Mouse (Mus musculus) gastrocnemius, adult 2 months (tissue): ENCODE results near the gene Acbd5. TPM values are rescaled to one million over a fixed set of nuclear protein-coding genes. Genes with fewer than 3 reads are reported as not detected.

Source experiments
- DNase-seq: peaks from one replicate; pipeline ENCODE4 v3.0.0; 2022
- H3K27ac ChIP-seq: fragments of 200-600 bp; 2 replicates; pipeline ENCODE4 v1.8.1; 2022; ENCODE audit warnings: mild to moderate bottlenecking
- H3K4me3 ChIP-seq: fragments of 200-600 bp; 2 replicates; pipeline ENCODE4 v1.8.1; 2022; ENCODE audit warnings: mild to moderate bottlenecking, moderate library complexity
- CTCF ChIP-seq: fragments of 200-600 bp; IDR thresholded peaks from 2 replicates; pipeline ENCODE4 v1.8.1; 2022; ENCODE audit warnings: antibody characterized with exemption, mild to moderate bottlenecking, moderate library complexity
- intact Hi-C: fragments of 180-260 bp; cut with DNase I; formaldehyde crosslinking; loops from one replicate; pipeline ENCODE4 v1.15.1; 2025
- long read RNA-seq, 2 experiments: library from polyadenylated mRNA; stranded (forward); transcript quantifications; one replicate each; pipeline ENCODE4 v2.0.0; 2021
- total RNA-seq, 2 experiments: library from RNA; stranded (reverse); gene quantifications; 2 replicates each; pipeline ENCODE4 v1.2.3; 2021

The Acbd5 gene
- total RNA-seq: 10 to 100 TPM; 27.1 to 31.4 TPM
- long read RNA-seq, experiment 1, transcript Acbd5-201 (13 exons, 3,630 nt): minor isoform, 7 of 34 reads
- long read RNA-seq, experiment 1, transcript Acbd5-203 (13 exons, 3,725 nt): minor isoform, 6 of 34 reads
- long read RNA-seq, experiment 1, transcript Acbd5-204 (13 exons, 3,630 nt): major isoform, 8 of 34 reads
- long read RNA-seq, experiment 1, partial matches to known transcripts: 2 of 34 reads
- long read RNA-seq, experiment 1, other reads (novel, unspliced or antisense): 7 of 34 reads
- long read RNA-seq, experiment 2, transcript Acbd5-213 (13 exons, 1,986 nt): major isoform, 5 of 29 reads
- long read RNA-seq, experiment 2, transcript Acbd5-203 (13 exons, 3,725 nt): major isoform, 5 of 29 reads
- long read RNA-seq, experiment 2, transcript Acbd5-201 (13 exons, 3,630 nt): major isoform, 5 of 29 reads
- long read RNA-seq, experiment 2, transcript Acbd5-204 (13 exons, 3,630 nt): major isoform, 5 of 29 reads
- long read RNA-seq, experiment 2, partial matches to known transcripts: 4 of 29 reads
- long read RNA-seq, experiment 2, other reads (novel, unspliced or antisense): 5 of 29 reads

DNA sequence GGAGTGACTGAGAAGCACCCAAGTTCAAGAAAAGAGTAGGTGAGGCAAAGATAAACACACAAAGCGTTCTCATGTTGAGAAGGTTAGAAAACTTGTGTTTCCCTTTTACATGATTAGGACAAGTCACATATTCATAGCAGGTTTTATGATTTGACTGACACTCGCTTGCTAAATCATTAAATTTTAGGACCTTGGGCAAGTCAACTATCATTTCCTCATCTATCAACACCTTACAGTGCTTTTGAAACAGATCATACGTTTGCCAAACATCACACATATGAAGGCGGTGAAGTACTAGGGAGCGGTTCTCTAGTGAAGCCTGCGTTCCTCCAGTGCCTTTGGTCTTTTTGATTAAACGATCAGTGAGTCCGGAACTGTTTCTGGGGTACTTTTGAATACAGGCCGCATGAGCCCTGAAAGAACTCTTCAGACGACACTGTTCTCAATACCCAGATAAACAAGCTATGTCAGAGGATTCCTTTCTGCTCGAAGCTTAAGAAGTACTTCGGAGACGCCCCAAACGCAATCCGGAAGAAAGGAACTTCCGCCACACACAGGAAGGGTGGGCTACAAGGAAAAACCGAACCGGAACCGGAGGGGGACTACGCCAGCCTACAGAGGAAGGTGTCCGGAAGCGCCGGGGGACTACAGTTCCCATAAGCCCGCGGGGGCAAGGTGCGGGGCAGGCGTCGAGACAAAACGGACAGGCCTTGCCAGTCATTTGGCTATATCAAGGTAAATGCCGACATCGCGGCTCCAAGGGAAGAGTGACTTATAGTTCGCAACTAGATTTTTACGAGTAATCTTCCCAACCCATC lies at the start of gene Acbd5:
Gene Acbd5 (plus strand): TSS at position 616 of the 818 bp plus-strand sequence.
- intact Hi-C loops: loop anchor here (1.0 to 2.0 kb wide), 3 partner anchors 27 to 173 kb away; partner anchors contain the start of gene Abi1
- no peak for TF ChIP-seq CTCF
- peak; percentile 96 for DNase-seq
- peak within 1 kb of the TSS; percentile 92 for H3K4me3 ChIP-seq
- peak within 1 kb of the TSS; percentile 98 for H3K27ac ChIP-seq

DNA sequence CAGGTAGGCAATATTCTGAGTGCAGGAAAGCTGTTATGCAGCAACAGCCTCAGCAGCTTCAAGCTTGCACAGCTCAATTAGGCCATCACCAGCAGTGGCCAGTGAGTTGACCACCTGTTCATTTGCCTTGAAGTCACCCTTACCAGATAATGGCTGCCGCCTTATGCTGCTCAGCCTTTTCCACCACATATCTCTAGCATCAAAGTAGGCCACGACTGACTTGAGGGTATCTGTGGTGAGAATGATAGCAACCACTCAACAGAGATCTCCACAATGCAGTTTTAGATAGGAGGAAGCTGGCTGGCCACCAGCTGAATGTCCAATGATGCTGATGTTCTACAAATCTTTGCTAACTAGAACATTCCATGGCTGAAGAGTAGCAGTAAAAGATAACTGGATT lies 48.8 kb upstream of the Acbd5 start:
- TF ChIP-seq CTCF: no peak
- intact Hi-C loops: no loop called here
- H3K4me3 ChIP-seq: no peak overlapping the region
- DNase-seq: no peak
- H3K27ac ChIP-seq: no peak overlapping the region

DNA sequence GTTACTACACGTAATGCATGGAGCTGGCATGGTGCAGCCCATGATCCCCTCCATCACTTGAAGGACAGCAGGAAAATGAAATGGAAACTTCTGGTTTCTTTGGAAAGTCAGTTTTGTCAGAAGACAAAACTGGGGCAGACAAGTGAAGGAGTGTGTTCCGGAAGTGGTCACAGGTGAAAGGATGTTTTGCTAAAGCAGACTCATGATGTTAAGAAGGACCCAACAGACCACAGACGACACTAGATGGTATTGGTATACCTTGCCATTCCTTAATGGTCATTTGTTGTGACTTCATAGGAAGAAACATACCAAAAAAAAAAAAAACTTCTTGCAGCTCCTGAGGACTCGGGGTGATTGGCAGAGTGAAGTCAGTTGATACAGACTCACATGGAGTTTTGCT lies 46.6 kb upstream of the Acbd5 start:
- DNase-seq: no peak
- H3K27ac ChIP-seq: peak overlapping the region; percentile 68
- no peak for TF ChIP-seq CTCF
- intact Hi-C loops: no loop called here
- no peak overlapping the region for H3K4me3 ChIP-seq

DNA sequence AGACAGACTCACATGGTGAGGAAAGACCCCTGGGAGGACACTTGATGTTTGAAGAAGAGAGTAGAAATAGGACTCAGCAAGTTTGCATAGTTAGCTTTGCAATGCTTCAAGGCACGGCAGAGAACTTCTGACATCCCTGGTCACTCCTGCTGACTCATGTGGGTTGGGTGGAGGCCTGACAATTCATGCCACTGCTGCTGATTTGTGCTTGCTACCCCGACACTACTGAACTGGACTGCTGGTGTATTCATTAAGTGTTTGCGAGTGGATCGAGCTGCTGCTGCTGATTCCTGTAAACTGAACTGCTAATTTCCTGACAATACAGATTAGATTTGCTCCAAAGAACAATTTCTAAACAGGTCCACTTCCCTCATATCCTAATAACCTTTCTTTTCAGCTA lies 46.2 kb upstream of the Acbd5 start:
- peak; percentile 59 for DNase-seq
- no peak for TF ChIP-seq CTCF
- intact Hi-C loops: no loop called here
- peak overlapping the region; percentile 68 for H3K27ac ChIP-seq
- no peak overlapping the region for H3K4me3 ChIP-seq

DNA sequence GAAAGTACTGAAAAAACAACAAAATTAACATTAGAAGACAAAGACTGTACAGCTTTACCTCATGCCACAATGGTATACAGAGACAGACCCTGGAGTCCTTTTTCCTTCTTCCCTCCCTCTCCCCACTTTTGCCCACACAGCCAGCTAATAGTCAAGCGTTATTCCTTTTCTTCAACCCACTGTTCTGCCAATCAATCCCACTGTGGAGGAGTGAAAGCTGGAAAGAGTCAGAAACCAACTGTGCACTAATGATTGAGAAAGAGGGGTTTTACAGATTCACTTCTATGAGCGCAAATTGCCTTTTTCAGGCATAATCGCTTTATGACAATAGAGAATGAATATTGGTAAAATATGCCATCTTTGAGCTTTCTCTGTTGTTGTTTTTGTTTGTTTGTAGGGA lies 44.9 kb upstream of the Acbd5 start:
- H3K27ac ChIP-seq: peak overlapping the region; percentile 68; the same call in 1 of the 2 replicates
- intact Hi-C loops: no loop called here
- H3K4me3 ChIP-seq: no peak overlapping the region
- no peak for DNase-seq
- TF ChIP-seq CTCF: no peak

DNA sequence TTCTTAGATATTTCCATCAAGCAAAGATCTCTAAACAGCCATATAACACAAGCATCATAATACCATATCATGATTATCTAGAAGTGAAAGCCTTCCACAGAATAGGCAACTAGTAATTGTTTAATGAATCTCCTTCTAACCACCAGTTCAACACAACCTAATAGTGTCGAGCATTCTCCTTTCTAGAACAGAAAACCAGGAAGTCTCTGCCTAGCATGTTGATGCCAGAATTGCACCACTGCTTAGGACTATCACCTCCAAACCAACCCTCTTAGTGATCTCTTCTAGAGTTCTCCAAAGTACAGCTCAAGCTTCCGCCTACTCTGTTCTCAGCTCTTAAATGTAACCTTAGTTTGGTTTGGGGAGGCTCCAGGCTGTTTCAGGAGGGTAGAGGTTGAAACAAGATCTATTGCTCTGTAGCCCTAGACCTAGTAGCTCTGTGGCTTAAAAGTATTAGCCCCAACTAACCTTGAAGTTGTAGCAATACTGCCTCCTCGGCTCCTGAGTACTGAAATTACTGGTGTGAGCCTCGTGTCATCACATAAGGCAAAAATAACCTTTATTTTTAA lies 44.2 kb upstream of the Acbd5 start:
- DNase-seq: no peak
- Histone ChIP-seq H3K27ac (peak overlapping the region; percentile 65), H3K4me3 (no peak overlapping the region)
- intact Hi-C loops: no loop called here
- no peak for TF ChIP-seq CTCF

DNA sequence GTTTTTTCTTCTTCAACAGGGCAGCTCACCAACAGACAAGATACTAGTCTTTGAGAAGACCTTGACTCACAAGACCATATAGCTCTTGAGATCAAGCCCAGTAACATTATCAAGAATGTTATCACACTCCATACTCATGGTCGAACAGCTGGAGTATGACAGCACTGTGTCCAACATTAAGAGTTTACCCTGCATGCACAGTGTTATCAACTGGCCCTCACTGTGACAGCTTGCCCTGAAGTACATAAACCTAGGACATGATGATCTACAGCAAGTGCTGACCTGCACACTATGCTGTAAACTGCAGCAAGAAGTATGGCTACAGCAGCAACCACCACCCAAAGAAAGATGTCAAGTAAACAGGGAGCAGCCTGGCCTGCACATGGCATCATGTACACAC lies 41.6 kb upstream of the Acbd5 start:
- Histone ChIP-seq H3K27ac (no peak overlapping the region), H3K4me3 (no peak overlapping the region)
- intact Hi-C loops: no loop called here
- no peak for TF ChIP-seq CTCF
- no peak for DNase-seq

DNA sequence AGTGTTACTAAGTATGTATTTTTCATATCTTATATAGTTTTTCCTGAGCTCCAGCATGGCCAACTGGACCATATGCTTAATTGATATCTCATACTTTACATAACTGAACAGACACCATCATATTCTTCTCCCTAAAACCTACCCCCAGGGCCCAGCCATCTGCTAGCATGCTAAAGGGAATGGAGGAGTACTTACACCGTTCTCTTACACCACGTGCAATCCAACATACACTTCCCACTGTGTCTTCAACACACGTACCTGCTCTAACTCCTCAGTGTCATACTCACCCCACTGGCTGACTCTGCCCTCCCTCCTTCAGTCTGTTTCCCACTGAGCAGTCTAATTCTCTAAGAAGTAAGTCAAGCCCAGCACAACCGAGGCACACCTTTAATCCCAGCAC lies 39.1 kb upstream of the Acbd5 start:
- Histone ChIP-seq H3K27ac (no peak overlapping the region), H3K4me3 (no peak overlapping the region)
- DNase-seq: no peak
- intact Hi-C loops: no loop called here
- TF ChIP-seq CTCF: no peak

DNA sequence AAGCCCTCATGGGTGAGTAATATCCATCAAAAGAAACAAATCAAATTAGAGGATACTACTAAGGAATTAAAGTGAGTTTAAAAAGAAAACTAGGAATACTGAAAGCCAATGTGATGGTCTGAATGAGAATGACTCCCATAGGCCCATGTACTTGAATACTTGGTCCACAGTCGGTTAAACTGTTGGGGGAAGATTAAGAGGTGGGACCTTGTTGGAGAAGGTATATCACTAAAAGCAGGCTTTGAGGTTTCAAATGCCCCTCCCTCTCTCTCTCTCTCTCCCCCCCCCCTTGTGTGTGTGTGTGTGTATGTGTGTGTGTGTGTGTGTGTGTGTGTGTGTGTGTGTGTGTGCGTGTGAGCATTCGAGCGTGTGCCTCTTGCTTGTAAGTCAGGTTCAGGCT lies 37.3 kb upstream of the Acbd5 start:
- DNase-seq: no peak
- intact Hi-C loops: no loop called here
- no peak overlapping the region for H3K27ac ChIP-seq
- no peak for TF ChIP-seq CTCF
- no peak overlapping the region for H3K4me3 ChIP-seq

DNA sequence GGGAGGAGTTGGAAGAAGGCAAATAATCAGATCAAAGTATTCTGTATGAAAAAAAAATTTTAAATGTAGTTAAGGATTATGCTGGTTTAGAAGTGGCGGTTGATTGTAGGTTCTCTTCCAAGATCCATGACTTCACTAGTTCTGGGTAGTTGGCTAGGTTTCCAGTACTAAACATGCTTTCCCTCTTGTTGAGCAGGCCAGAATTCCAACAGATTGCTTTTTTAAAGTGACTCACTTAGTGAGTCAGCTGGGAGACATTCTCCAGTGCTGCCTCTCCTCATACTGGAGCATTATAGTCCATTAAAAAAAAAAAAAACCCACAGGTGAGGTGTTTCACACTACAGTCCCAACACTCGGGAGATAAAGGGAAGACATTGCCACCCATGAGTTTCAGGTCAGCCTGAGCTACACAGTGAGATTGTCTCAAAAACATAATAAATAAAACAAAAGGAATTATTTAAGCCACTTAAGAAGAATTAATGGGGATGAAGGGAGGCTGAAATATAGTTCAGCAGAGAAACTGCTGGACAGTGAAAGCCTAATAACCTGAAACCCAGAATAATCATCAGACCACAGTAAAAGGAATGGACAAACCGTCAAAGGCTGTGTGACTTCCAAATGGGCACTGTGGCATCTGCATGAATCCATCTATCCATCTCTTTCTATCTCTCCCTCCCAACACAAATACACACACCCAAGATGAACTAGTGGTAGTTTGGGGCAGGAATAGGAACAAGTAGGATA lies 33.1 kb upstream of the Acbd5 start:
- TF ChIP-seq CTCF: no peak
- intact Hi-C loops: no loop called here
- H3K4me3 ChIP-seq: no peak overlapping the region
- peak overlapping the region; percentile 49 for H3K27ac ChIP-seq
- DNase-seq: no peak

DNA sequence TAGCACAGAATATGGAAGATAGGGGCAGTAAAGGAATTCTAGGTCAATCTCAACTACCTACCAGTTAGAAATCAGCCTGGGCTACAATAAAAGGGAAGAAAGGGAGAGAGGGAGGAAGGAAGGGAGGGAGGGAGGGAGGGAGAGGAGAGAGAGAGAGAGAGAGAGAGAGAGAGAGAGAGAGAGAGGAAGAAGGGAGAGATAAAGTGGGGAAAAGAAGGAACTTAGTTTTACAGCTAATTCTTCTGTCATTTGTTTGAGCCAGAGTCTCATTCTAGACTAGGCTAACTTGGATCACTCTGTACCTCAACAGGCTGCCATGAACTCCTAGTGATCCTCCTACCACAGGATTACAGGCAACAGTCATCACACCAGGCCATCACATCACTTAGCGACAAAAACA lies 32.5 kb upstream of the Acbd5 start:
- no peak for TF ChIP-seq CTCF
- Histone ChIP-seq H3K27ac (peak overlapping the region; percentile 49; the same call in 1 of the 2 replicates), H3K4me3 (no peak overlapping the region)
- intact Hi-C loops: no loop called here
- DNase-seq: no peak
